Mouse (Mus musculus) frontal cortex, postnatal 36 days (tissue): ENCODE measurements around the gene Phf10.
"Not testable (repeated sequence)": the region's sequence is repeated elsewhere in the genome, so short reads cannot be mapped to it uniquely, and the experiment has no call there.

Source experiments
- DNase-seq, 2 experiments: peaks; one replicate each; pipeline ENCODE4 v3.0.0; 2022; ENCODE audit warnings: low spot score in 2 of 2

The Phf10 gene

GRCm38 (mm10) chr17:14943009-14943728 lies 17.9 kb downstream of the Phf10 start, which contains the start of the genes Wdr27 and 1600012H06Rik:
Gene Wdr27, minus strand, starts transcription at chr17:14943158.
Gene 1600012H06Rik, plus strand, starts transcription at chr17:14943184.
- DNase-seq = peak; percentile 99

- DNase-seq = peak in 1 of 2 experiments; percentile 9
These were observed 18.9 kb downstream of the Phf10 start for GRCm38 (mm10) chr17:14942181-14942580.

- DNase-seq = no peak
These were observed 25.1 kb downstream of the Phf10 start for GRCm38 (mm10) chr17:14935841-14936605.

- not testable (repeated sequence) for DNase-seq
These were observed 25.8 kb downstream of the Phf10 start for GRCm38 (mm10) chr17:14935280-14935679.

- DNase-seq = no peak
These were observed 29.6 kb downstream of the Phf10 start for GRCm38 (mm10) chr17:14931469-14931868.

GRCm38 (mm10) chr17:14930697-14931096 lies 30.4 kb downstream of the Phf10 start:
- no peak for DNase-seq

- DNase-seq = no peak
These were observed 32.4 kb downstream of the Phf10 start for GRCm38 (mm10) chr17:14928631-14929030.

GRCm38 (mm10) chr17:14927644-14928218 lies 33.3 kb downstream of the Phf10 start:
- no peak for DNase-seq

GRCm38 (mm10) chr17:14921582-14921981 lies 39.5 kb downstream of the Phf10 start:
- no peak for DNase-seq

- DNase-seq = no peak
These were observed 43.2 kb downstream of the Phf10 start for GRCm38 (mm10) chr17:14917866-14918265.

GRCm38 (mm10) chr17:14914401-14914800 lies 46.7 kb downstream of the Phf10 start:
- DNase-seq = no peak

GRCm38 (mm10) chr17:14912981-14913380 lies 48.1 kb downstream of the Phf10 start:
- no peak for DNase-seq

- DNase-seq = no peak
These were observed 48.7 kb downstream of the Phf10 start for GRCm38 (mm10) chr17:14912420-14912819.

- DNase-seq = no peak
These were observed 50.3 kb downstream of the Phf10 start for GRCm38 (mm10) chr17:14910771-14911170.

GRCm38 (mm10) chr17:14909331-14909730 lies 51.7 kb downstream of the Phf10 start:
- no peak for DNase-seq

GRCm38 (mm10) chr17:14907136-14907535 lies 53.9 kb downstream of the Phf10 start:
- no peak for DNase-seq

GRCm38 (mm10) chr17:14906611-14907010 lies 54.5 kb downstream of the Phf10 start:
- no peak for DNase-seq

- DNase-seq = peak; percentile 68 to 87
These were observed 56.3 kb downstream of the Phf10 start for GRCm38 (mm10) chr17:14904637-14905265.

- no peak for DNase-seq
These were observed 56.9 kb downstream of the Phf10 start for GRCm38 (mm10) chr17:14904206-14904605.

GRCm38 (mm10) chr17:14903212-14903611 lies 57.9 kb downstream of the Phf10 start:
- DNase-seq = no peak

- DNase-seq = no peak
These were observed 62.1 kb downstream of the Phf10 start for GRCm38 (mm10) chr17:14898972-14899371.

- DNase-seq = not testable (repeated sequence)
These were observed 66.0 kb downstream of the Phf10 start for GRCm38 (mm10) chr17:14895058-14895457.
